Mouse (Mus musculus) urinary bladder, postnatal 0 days (tissue): ENCODE data around the gene Gm21866. TPM values are rescaled to one million over a fixed set of nuclear protein-coding genes. Genes with fewer than 3 reads are reported as not detected.

Source experiments
- polyA plus RNA-seq: library from polyadenylated mRNA; unstranded; fragments of >200 nt; fragmentation: Nextera tagmentation; extraction: Ambion mirVana; gene quantifications from 2 replicates; pipeline ENCODE4 v1.2.1, GENCODE M21; 2015

Gm21866 gene
- not detected in 2 replicates for polyA plus RNA-seq

GRCm38 (mm10) chrY:13465479-13465878 is at the start of gene Gm21866:
Gene Gm21866 (minus strand): TSS chrY:13465579.

DNA sequence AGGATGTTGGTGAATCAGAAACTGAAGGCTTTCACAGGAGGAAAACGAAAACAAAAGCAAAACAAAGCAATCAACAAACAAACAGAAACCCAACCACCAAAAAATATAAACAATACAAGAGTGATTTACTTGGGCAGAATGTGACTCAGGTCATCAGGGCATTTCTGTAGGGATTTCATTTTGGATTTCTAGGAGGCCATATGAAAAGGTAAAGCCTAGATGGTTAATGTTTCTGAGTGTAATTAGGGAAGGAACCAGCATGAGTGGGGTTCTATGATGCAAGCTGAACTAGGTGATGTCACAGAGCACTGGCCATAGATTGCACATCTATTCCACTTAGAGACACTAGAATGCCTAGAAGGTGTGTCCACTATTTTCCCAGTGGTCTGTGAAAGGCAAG is 28.3 kb upstream of the Gm21866 start, which contains the start of gene Gm20773:
Gene Gm20773 (plus strand): TSS at position 301 of the 400 bp plus-strand sequence.

Other genes with a start within 250 kb of the Gm21866 start
- not detected in 2 replicates for gene Gm21828, start 241.7 kb downstream of the Gm21866 start, polyA plus RNA-seq
- not detected in 2 replicates for gene Gm21440, start 213.2 kb downstream of the Gm21866 start, polyA plus RNA-seq
- not detected in 2 replicates for gene Gm21454, start 213.1 kb downstream of the Gm21866 start, polyA plus RNA-seq
- not detected in 2 replicates for gene Gm21725, start 116.5 kb downstream of the Gm21866 start, polyA plus RNA-seq
- gene Gm20773, start 28.4 kb upstream of the Gm21866 start, polyA plus RNA-seq: not detected in 2 replicates